Mouse (Mus musculus): ENCODE measurements around the gene Rassf7. TPM values are rescaled to one million over a fixed set of nuclear protein-coding genes. Genes with fewer than 3 reads are reported as not detected.

Rassf7 gene
- polyA plus RNA-seq, 1 experiment: 25.0 TPM

DNA sequence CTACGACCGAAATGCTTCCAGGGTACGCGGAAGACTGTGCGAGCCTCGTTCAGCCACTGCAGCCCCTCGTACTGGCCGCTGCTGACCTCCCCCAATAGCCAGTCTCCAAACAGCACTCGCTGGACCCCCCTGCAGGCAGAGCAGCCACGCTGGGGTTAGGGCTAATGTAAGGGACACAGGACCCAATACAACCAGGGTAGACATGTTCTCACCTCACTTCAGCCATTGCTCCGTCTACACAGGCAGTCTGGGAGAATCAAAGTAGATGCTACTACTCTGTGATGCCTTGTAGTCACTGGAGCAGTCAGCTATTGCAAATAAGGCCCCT, 49.7 kb downstream of the Rassf7 start:
- DNase-seq (ENCODE audit: low read depth): no peak

DNA sequence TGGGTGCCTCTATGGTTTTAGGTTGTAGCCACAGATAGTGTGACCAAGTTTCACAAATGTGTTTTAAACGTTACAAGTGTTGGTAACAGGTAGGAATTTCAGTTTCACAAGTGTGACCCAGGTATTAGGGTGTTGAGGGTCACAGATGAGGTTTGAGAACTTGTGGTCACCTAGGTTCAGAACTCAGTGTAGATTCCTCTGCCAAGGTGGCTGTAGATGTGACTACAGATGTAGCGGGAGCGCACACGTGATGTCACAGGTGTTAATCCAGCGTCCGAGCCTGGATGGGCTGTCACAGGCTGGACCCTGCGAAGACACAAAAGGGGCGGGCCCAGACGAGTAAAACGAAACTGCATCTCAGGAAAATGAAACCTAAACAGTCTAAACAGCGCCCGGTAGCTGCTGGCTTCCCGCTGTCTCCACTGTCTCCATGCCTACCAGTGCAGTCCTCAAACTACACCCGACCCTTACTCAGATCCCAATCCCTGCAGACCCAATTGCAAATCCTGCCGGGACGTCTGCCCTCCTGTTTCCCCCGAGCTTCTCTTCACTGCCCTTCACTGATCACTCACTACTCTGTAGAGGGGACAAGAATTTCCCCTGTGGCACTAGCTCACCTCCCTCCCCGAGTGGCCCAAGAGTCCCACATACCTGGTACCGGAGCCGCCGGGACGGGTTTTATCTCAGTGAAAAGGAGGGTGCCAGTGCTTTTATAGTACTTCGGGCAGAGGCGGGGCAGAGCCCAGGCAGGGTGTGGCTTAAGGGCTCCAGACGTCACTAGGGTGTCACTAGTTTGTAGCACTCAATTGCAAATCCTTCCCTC, 50.3 kb downstream of the Rassf7 start, which contains the start of gene Irf7:
Gene Irf7 (minus strand): TSS at position 743 of the 823 bp plus-strand sequence.
- TF ChIP-seq POLR2A (IDR thresholded peaks at IDR 0.05; ENCODE audit: borderline replicate concordance, extremely low read depth, insufficient read depth, insufficient read length, poor library complexity, severe bottlenecking) (no peak), CTCF (IDR thresholded peaks at IDR 0.05; ENCODE audit: borderline replicate concordance, extremely low read depth, insufficient read depth, insufficient read length) (no peak)
- peak; percentile 22 for DNase-seq (ENCODE audit: low read depth)

More for the DNA sequence above, 49.7 kb downstream of the Rassf7 start:
- TF ChIP-seq CTCF (IDR thresholded peaks at IDR 0.05; ENCODE audit: borderline replicate concordance, extremely low read depth, insufficient read depth, insufficient read length) (no peak), POLR2A (IDR thresholded peaks at IDR 0.05; ENCODE audit: borderline replicate concordance, extremely low read depth, insufficient read depth, insufficient read length, poor library complexity, severe bottlenecking) (no peak)

Other genes with a start within 250 kb of the Rassf7 start
- gene Ifitm1, start 248.6 kb upstream of the Rassf7 start, polyA plus RNA-seq (2012; rRNA removed): 23.4 and 31.8 TPM in 2 replicates
- gene Ifitm3, start 205.1 kb upstream of the Rassf7 start, polyA plus RNA-seq (2012; rRNA removed): 13.0 and 26.1 TPM in 2 replicates
- 0.73 and 0.77 TPM in 2 replicates for gene Ifitm6, start 197.9 kb upstream of the Rassf7 start, polyA plus RNA-seq (2012; rRNA removed)
- gene Gm17387, start 186.7 kb upstream of the Rassf7 start, polyA plus RNA-seq (2012; rRNA removed): not detected in 2 replicates
- gene B4galnt4, start 154.8 kb upstream of the Rassf7 start, polyA plus RNA-seq (2012; rRNA removed): 151 and 166 TPM in 2 replicates
- gene Pkp3, start 137.6 kb upstream of the Rassf7 start, polyA plus RNA-seq (2012; rRNA removed): 2.5 and 2.9 TPM in 2 replicates
- gene Sigirr, start 115.3 kb upstream of the Rassf7 start, polyA plus RNA-seq (2012; rRNA removed): 1.8 and 2.1 TPM in 2 replicates
- gene Ano9, start 98.1 kb upstream of the Rassf7 start, polyA plus RNA-seq (2012; rRNA removed): 0.44 and 1.4 TPM in 2 replicates
- 55.3 and 57.0 TPM in 2 replicates for gene Ptdss2, start 93.5 kb upstream of the Rassf7 start, polyA plus RNA-seq (2012; rRNA removed)
- 35.2 and 41.2 TPM in 2 replicates for gene Rnh1, start 43.0 kb upstream of the Rassf7 start, polyA plus RNA-seq (2012; rRNA removed)
- gene Hras, start 21.9 kb upstream of the Rassf7 start, polyA plus RNA-seq (2012; rRNA removed): 150 and 154 TPM in 2 replicates
- 19.8 and 22.8 TPM in 2 replicates for gene Lrrc56, start 21.7 kb upstream of the Rassf7 start, polyA plus RNA-seq (2012; rRNA removed)
- gene Lmntd2, start 1.8 kb upstream of the Rassf7 start, polyA plus RNA-seq (2012; rRNA removed): 3.1 and 4.9 TPM in 2 replicates
- 19.9 and 47.1 TPM in 2 replicates for gene Phrf1, start 12.9 kb downstream of the Rassf7 start, polyA plus RNA-seq (2012; rRNA removed)
- 1.3 and 1.6 TPM in 2 replicates for gene Irf7, start 50.6 kb downstream of the Rassf7 start, polyA plus RNA-seq (2012; rRNA removed)
- 0.04 and 0.06 TPM in 2 replicates for gene Cdhr5, start 60.9 kb downstream of the Rassf7 start, polyA plus RNA-seq (2012; rRNA removed)
- 2.4 and 3.8 TPM in 2 replicates for gene Sct, start 63.3 kb downstream of the Rassf7 start, polyA plus RNA-seq (2012; rRNA removed)
- 1.2 and 1.4 TPM in 2 replicates for gene Drd4, start 76.1 kb downstream of the Rassf7 start, polyA plus RNA-seq (2012; rRNA removed)
- gene Deaf1, start 111.8 kb downstream of the Rassf7 start, polyA plus RNA-seq (2012; rRNA removed): 43.3 and 82.1 TPM in 2 replicates
- gene Tmem80, start 111.9 kb downstream of the Rassf7 start, polyA plus RNA-seq (2012; rRNA removed): 62.2 and 84.7 TPM in 2 replicates
- gene Eps8l2, start 123.0 kb downstream of the Rassf7 start, polyA plus RNA-seq (2012; rRNA removed): 1.5 and 1.6 TPM in 2 replicates
- gene Taldo1, start 176.3 kb downstream of the Rassf7 start, polyA plus RNA-seq (2012; rRNA removed): 224 and 284 TPM in 2 replicates
- gene Gatd1, start 198.3 kb downstream of the Rassf7 start, polyA plus RNA-seq (2012; rRNA removed): 70.9 and 84.3 TPM in 2 replicates
- 24.3 and 54.4 TPM in 2 replicates for gene Cend1, start 213.6 kb downstream of the Rassf7 start, polyA plus RNA-seq (2012; rRNA removed)
- 145 and 205 TPM in 2 replicates for gene Slc25a22, start 222.0 kb downstream of the Rassf7 start, polyA plus RNA-seq (2012; rRNA removed)
- 16.0 and 23.9 TPM in 2 replicates for gene Pidd1, start 228.2 kb downstream of the Rassf7 start, polyA plus RNA-seq (2012; rRNA removed)
- 705 and 779 TPM in 2 replicates for gene Rplp2, start 231.5 kb downstream of the Rassf7 start, polyA plus RNA-seq (2012; rRNA removed)
- gene Pnpla2, start 239.3 kb downstream of the Rassf7 start, polyA plus RNA-seq (2012; rRNA removed): 19.3 and 19.8 TPM in 2 replicates
- gene Cracr2b, start 245.2 kb downstream of the Rassf7 start, polyA plus RNA-seq (2012; rRNA removed): 5.1 and 5.4 TPM in 2 replicates